Mouse (Mus musculus) fat pad, adult 2 months (tissue): ENCODE results near the gene Rnf168.
"Not testable (repeated sequence)": the region's sequence is repeated elsewhere in the genome, so short reads cannot be mapped to it uniquely, and the experiment has no call there.

Source experiments
- DNase-seq: peaks from one replicate; pipeline ENCODE4 v3.0.0-alpha.2; 2011; ENCODE audit warnings: low read depth, low spot score; ENCODE audit errors: extremely low read depth

Rnf168 gene

DNA sequence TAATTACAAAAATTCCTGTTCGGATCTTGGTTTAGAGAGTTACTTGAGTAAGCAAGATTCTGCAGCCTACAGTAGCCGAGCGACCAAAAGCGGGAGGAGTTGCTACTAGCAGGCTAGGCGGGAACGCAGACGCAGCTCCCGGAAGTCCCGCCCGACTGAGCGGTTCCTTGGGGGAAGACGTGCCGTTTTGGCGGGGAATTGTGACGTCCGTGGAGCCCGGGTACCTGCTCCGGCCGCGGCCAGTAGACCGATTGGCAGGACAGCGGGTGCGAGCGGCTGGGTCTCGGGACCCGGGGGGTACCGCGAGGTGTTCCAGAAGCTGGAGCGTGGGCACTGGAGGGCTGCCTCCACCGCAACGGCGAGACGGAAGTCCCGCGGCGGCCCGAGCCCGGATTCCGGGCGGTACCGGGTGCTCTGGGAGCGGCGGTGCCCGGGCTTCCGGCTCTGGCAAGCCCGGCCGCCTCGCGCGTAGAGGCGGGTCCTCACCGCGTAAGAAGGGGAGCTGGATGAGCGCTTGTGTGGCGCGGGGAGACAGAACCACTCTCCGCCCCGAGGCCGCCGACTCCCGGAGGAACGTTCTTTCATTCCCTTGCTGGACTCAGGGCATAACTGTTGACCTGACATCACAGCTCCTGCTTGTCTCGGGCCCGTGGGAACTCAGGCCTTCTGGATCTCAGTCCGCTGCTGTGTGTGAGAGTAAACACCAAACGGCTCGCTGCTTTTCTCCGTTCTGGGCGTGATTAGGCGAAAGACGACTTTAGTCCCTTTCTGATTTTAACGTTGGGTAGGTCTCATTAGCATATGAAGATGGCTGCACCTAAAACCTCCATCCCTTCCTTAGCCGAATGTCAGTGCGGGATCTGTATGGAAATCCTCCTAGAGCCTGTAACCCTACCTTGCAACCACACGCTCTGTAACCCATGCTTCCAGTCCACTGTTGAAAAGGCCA lies at the start of gene Rnf168:
Gene Rnf168, plus strand, starts transcription at position 152 of the 949 bp plus-strand sequence.
- DNase-seq: no peak

DNA sequence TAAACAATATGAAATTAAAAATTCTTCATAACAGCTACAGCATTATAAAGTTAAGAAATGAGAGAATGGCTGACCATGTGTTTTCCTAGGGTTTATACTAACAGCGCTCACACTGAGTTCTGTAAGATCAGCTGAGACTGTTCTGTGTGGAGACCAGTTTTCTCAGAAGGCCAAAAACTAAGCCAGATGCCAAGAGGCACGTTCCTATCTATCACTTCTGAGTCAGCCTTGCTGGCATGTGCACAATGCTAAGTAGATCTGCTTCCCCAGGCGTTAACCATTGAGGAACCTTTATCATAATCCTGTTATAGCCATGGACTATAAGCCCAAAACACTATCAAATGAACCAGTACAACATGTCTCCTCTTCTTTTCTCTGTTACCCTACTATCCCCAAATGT lies 45.2 kb upstream of the Rnf168 start:
- DNase-seq: not testable (repeated sequence)

DNA sequence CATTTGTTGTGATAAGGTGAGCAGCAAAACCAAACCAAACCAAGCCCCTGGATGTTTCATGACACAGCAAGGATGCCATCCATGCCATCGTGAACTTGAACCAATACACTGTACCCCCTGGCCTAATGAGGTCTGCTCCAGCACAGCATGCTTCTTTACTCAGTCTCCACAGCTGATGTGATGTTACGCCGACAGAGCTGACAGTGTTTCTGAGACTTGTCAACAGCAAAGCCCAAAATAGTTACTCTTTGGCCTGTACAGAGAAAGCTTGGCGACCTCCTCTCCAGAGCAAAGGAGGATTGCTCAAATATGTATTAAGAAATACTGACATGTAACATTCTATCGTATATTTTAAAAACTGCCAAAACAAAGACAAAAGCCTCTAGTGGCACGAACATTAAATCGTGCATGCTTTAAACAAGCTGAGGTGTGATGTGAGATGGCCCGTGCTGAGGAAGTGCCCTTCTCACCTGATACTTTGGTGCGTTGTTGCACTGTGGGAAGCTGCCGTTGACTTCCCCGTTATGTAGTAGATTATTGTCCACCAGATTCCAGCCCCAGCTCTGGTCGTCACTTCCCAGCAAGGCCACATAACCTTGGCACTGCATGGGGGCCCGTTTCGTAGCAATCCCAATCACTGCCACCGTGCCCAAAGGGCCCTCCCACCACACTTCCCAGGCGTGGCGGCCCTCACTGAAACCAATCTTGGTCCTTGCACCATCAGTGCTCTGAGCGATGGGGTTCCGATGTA lies 39.2 kb upstream of the Rnf168 start:
- no peak for DNase-seq

DNA sequence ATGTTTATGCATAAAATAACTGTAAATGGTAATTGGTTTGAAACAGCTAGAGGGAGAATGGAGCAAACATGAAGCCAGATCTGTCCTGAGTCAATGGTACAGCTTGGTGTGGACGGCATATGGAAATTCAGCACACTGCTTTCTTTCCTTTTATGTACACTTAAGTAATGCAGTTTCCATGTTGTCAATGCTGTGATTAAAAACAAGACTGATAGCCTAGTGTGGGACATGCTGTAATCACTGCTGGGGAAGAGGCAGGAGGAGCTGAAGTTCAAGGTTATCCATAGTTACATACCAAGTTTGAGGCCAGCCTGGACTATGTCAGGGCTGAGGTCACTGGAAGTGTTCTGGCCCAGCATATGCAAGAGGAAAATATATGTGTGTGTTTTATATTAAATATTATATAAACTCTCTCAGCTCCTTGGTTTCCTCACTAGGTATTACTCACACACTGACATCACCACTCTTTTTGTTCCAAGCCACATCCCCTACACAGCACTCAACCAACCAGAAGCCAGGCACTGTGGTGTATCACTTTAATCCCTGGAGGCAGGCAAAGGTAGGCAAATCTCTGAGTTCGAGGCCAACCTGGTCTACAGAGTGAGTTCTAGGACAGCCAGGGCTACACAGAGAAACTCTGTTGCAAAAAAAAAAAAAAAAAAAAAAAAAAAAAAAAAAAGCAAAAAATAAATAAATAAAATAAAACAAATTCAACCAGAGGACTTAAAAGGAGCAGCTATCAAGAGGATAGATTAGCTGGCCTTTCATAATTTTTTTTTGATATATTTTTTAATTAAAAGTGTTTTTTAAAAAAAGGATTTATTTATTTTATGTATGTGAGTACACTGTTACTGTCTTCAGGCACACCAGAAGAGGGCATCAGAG lies 37.6 kb upstream of the Rnf168 start:
- no peak for DNase-seq

DNA sequence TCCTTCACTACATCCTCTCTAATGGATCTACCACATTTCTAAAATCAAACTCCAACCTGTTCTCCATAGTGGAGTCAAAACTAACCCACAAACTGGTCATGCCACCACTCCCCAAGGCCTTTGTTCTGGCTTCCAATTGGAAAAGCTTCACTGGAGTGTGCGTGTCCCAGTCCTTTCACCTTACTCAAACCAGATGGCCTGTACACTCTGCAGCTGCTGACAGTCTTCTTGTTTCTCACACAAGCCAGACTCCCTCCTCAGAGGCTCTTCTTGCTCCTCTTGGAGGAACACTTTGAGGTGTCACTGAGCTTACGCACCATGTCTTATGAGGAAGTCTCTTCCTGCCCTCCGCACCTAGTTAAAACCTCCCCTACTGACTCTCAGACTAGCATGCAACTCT lies 33.4 kb upstream of the Rnf168 start:
- no peak for DNase-seq

DNA sequence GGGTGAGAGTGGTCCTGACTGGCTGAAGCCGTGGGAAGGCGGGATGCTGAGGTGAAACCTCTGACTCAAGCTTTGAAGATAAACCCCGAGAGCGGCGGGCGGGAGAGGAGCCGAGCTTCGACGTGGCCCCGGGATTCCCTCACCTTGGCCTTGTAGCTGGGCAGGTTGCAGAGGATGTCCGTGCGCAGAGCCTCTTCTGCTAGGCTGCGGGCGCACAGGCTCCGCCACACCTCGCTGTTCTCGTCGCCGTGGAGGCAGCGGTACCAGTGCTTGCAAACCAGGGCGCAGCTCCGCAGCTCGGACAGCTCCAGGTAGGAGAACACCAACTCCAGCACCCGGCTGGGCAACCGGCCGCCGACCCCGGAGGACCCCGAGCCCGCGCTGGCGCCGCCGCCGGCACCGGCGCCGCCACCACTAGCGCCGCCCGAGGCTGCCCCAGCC lies 30.9 kb upstream of the Rnf168 start:
- no peak for DNase-seq

DNA sequence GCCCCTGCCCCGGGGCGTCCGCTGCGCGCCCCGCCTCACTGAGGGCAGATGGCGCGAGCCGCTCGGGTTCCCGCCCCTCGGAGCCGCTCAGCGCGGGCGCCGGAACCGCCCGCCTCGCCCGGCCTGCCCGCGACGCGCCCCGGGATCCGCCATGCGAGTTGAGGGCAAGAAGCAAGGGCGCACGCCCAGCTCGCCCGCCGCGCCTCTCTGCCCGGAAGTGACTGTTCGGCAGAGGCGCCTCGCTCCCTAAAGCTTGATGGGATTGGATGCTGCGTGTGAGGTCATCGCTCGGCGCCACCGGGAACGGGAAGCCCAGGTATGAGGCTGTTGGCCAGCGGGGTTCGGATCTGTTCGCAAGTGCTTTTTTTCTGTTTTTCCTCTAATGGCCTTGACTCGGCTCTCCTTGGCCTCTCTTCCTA lies 30.3 kb upstream of the Rnf168 start, which contains the start of the genes Fbxo45 and Wdr53:
Gene Fbxo45, minus strand, starts transcription at position 207 of the 419 bp plus-strand sequence.
Gene Wdr53, plus strand, starts transcription at position 276 of the 419 bp plus-strand sequence.
- DNase-seq: peak; percentile 65

DNA sequence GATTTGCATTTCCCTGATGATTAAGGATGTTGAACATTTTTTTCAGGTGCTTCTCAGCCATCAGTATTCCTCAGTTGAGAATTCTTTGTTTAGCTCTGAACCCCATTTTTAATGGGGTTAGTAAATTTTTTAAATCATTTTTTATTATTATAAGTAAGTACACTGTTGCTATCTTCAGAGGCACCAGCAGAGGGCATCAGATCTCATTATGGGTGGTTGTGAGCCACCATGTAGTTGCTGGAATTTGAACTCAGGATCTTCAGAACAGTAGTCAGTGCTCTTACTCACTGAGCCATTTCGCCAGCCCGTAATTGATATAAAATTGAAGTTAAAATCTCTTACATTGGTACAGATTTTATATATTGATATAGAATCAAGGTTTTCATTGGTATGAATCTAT lies 13.0 kb upstream of the Rnf168 start:
- not testable (repeated sequence) for DNase-seq

DNA sequence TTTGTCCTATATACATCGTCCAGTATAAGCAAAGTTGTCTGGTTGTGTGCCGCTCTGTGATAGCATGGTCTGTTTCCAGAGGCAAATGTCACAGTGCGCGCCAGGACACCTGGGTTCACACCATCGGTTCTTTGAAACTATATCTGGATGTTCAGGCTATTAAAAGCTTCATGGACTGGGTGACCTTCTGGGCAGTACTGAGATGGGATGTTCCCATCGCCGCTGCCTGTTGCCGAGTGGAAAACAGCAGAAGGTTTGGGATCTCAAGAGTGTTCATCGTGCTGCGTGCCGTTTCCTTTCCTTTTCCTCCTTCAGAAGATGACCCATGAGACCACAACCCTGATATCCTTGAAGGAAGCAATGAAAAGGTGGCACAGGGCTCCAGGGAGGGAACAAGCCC lies 6.0 kb upstream of the Rnf168 start, which contains the start of gene Smco1:
Gene Smco1, plus strand, starts transcription at position 178 of the 400 bp plus-strand sequence.
- DNase-seq: no peak

DNA sequence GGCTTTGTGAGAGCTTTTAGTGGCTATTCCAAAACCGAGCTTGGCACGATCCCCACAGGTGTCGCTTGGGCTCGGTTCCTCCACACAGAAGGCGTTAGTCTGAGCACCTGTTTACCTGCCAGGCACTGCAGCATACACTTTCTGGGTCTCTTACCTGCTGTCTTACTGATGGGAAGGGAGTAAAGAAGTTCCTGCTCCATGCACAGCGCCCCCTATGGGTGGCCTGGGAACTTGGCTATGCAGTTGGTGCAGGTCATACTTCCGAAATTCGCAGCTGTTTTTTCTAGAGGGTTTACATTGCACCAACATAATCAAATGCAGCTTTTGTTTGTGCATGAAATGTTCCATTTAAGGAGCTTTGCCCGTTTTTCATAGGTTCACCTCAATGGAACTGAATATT lies 3.9 kb upstream of the Rnf168 start:
- no peak for DNase-seq

DNA sequence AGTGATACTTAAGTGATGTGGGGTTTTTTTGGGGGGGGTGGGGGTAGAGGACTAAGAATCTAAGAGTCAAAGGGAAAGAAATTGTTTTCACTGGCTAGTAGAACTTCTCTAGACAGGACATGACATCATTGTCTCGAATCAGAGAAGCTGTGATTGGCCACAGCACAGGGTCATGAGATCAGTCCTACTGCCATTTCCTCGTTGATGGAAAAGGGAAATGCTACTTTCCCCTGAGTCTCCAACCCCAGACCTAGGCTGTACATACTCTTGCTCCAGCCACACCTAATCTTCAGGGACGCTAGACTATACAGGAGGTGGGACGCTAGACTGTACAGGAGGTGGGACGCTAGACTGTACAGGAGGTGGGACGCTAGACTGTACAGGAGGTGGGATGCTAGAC lies 2.2 kb upstream of the Rnf168 start:
- DNase-seq: no peak

DNA sequence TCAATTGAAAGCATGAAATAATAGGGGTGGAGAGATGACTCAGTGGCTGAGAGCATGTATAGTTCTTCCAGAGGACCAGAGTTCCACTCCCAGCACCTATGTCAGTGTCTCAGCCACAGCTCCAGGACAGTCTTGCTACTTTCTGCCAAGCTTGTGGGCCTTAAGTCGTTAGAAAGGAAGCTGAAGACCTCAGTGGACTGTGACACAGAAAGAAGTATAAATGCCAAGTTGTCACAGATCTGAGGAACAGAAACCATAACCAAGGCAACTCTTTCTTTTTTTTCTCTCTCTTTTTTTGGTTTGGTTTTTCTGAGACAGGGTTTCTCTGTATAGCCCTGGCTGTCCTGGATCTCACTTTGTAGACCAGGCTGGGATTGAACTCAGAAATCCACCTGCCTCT lies 1.4 kb upstream of the Rnf168 start:
- DNase-seq: no peak

DNA sequence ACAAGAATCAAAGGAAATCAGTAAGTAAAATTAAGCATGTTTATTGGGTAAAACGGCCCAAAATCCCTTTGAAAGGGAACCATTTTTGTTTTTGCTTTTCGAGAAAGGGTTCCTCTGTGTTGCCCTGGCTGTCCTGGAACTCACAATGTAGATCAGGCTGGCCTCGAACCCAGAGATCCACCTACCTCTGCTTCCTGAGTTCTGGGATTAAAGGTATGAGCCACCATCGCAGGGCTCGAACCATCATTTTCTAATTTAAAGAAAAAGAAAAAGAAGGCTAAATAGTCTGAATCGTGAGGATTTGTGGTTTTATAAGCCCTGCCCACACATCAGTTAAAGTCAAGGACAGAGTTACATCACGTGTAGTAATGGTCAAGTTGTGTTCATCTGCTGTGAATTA lies 1.1 kb downstream of the Rnf168 start:
- no peak for DNase-seq

DNA sequence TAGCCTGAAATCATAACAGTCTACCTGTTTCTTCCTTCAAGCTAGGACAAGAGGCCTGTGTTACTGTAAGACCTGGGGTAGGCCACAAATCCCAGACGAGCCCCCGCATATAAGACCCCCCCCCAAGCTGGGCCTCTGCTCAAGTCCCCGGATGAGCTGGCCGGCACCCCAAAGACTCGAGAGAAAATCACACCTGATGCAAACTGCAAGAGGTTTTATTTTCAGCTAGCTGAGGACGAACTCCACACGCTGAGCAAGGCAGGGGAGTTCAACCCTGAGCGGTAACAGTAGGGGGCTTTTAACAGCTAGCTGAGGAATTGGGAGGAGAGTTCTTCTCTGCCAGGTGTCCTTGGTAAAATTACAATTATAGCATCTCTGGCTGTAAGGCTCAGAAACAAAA lies 3.0 kb downstream of the Rnf168 start:
- no peak for DNase-seq

DNA sequence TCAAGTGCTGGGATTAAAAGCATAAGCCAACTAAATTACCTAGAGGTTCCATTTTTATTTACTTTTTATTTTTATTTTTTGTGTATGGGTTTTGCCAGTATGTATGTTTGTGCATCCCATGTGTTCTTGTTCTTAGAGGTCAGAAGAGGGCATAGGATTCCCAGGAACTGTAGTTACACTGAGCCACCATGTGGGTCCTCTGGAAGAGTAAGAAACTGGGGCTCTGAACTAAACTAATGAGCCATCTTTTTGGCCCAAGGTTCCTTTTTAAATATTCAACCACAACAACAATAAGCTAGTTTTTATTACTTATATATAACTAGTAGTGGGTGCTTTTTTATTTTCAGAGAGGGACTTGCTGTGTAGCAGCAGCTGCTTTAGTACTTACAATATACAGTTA lies 5.3 kb downstream of the Rnf168 start:
- DNase-seq: no peak

DNA sequence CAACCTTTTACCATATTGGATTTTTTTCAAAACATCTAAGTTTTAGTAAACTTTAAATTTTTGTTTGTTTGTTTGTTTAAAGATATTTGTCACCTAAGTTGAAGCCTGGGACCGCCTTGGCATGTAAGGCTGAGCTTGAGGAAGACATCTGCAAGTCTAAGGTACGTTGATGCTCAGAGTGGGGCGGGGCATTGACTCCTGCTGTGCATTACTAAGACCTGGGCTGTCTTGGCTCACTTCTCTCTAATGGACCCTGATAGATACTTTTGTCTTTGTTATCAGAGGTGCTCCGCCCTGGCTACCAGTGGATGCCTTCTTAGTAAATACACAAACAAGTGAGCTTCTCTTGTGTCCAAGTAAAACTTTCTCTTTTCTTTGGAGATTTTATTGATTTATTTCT lies 14.6 kb downstream of the Rnf168 start:
- no peak for DNase-seq

DNA sequence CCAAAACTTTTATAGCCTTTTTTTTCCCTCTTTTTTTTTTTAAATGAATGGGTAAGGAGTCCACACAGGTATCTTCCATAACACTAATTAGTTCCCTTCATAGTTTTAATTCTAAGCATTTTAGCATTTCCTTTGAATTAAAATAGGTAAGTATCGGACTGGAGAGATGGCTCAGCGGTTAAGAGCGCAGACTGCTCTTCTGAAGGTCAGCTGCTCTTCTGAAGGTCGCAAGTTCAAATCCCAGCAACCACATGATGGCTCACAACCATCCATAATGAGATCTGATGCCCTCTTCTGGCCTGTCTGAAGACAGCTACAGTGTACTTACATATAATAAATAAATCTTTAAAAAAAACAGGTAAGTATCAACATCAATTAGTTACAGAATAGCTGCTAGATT lies 22.4 kb downstream of the Rnf168 start:
- DNase-seq: not testable (repeated sequence)

DNA sequence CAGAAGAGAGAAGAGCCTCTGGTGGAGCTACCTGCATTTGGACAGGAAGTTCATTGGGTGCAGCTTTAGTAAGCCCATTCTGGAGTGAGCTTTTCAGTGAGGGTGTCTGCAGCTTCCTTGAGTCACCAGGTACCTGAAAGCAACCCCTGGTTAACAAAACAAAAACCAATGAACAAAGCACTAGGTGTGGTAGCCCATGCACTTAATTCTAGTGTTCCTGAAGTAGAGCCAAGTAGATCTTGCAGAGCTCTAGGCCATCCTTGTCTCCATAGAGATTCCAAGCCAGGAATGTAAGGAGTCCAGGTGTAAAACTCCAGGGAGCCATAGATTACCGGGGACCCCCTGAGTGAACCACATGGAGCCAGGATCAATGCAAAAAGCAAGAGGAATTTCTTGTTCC lies 25.8 kb downstream of the Rnf168 start:
- DNase-seq: no peak

DNA sequence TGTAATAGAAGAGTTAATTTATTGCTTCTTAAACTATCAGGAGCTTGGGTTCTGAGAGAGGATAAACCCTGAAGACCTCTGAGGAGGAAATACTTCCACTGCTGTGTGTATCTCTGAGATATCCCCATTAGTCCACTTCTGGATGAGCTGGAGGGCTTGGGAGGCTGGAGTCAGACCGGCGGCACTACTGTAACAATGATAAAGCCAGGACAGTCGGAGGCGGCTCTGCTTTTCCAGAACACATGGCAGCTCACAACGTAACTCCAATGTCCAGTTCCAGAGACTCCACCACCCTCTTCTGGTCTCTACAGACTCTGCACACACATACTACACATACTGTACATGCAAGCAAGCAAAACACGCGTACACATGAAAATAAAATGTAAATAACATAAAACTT lies 26.6 kb downstream of the Rnf168 start:
- DNase-seq: no peak

DNA sequence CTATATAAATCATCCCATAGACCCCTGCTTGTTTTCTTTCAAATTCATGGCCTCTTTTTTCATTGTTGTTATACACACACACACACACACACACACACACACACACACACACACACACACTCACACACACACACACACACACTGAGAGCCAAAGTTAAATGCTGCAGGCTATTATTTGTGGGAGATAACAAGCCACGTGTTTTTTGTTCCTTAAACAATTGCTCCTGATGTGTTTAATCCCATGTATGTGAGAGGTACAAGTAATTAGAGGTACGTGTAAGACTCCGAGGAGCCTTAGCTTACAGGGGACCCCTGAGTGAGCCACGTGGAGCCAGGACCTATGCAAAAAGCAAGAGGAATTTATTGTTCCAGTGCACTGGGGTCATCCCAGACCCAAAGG lies 34.7 kb downstream of the Rnf168 start:
- no peak for DNase-seq

DNA sequence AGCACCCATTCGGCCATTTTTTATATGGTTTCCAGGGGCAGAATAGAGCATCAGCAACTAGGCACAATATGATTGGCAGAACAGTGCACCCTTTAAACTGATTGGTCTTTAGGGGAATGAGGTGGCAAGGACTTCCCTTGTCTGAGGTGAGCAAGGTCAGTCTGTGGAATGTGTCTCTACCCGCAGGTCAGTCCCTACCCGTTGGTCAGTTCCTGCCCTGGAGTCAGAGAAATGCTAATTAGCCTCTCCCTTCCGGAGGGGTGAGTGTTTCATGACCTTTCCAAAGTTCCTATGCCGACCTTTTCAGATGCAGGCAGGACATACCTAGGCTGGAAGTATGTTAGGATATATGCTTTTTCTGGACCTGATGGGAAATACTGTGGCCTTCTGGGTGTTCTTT lies 35.1 kb downstream of the Rnf168 start:
- no peak for DNase-seq
